Mouse (Mus musculus) right cerebral cortex, postnatal 14 days (tissue): ENCODE data around the gene Egfem1.

Source experiments
- DNase-seq: peaks from one replicate; pipeline ENCODE4 v3.0.0; 2022

Gene Egfem1

DNA sequence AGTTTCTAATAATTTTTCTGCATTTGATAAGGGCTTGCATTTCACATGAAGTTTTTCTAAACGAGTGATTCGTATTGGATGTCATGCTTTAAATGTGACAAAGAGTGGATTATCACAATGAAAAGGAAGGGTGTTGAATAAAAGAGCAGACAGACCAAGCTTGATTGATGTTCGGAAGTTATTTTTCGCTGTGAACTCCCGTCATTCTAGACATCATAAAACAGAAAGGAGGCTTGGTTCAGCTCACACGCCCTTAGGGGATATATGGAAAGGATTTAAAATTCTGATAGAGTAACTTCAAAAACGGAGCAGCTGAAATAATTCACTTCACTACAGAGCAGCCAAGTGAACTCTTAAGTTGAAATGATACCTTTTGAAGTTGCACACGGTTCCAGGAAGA, 285.1 kb downstream of the Egfem1 start:
- no peak for DNase-seq

DNA sequence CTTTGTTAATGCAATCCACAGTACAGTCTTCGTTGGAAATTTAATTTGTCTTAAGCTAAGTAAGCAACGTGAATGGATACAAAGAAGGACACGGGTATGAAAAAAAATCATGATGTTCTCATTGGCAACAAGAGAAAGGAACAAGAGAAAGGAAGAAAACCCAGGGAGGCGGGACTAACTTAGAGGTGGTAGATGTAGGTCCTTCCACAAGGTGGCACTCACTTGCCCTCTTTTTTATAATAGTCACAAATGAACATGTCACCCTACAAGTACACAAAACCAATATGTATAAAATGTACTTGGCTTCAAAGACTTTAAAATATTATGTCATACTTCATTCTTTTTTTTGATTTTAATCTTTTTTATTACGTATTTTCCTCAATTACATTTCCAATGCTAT, 288.7 kb downstream of the Egfem1 start:
- DNase-seq = no peak

DNA sequence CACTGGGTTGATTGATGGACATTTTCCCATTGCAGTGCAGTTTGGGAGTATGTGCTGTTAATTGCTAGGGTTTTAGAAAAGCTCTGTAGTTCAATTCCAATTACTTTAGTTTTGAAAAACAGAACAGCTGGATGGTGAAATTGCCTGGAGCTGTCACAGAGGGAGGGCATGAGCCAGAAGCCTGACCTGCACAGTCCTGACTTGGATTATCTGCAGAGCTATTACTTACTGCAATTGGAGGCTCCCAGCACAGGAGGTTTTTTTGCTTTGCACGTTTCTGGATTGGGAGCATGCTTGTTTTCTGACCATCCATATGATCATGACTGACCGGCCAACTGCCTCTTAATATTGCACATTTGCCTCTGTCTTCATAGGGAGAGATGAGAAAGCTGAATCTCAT, 299.4 kb downstream of the Egfem1 start:
- DNase-seq = no peak

DNA sequence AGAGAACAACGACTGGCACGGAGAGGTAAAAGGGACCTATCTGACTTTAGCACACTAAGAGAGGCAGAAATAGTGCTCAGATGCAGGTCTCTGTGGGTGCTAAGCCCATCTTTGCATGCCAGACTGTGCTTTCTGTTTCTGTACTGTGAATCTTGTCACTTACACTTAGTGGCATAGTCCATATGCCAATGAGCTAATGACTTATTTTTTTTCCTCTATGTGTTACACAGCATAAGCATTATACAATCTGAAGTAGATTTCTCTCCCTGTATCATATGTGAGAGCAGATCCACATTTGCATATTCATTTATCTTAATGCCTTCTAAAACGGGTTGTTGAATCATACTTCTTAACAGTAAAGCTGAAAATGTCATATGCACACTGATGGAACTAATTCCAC, 317.2 kb downstream of the Egfem1 start:
- DNase-seq = no peak

DNA sequence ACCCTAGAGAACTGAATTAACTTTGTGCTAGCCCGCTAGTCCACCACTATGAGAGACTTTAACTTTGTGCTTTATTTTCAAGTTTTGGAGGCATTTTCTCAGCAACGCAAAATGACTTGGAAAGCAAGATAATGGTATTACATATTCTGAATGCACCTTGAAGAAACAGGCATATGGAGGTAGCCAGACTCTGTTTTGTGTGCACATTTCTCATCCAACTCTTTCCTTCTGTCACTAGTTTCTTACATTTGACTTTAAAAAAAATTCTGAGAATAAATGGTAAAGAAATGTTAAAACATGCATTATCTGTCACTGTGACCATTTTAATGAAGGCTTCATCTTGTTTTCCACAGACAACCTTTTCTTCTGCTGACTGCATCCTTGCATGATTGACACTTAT, 339.8 kb downstream of the Egfem1 start:
- DNase-seq = no peak

DNA sequence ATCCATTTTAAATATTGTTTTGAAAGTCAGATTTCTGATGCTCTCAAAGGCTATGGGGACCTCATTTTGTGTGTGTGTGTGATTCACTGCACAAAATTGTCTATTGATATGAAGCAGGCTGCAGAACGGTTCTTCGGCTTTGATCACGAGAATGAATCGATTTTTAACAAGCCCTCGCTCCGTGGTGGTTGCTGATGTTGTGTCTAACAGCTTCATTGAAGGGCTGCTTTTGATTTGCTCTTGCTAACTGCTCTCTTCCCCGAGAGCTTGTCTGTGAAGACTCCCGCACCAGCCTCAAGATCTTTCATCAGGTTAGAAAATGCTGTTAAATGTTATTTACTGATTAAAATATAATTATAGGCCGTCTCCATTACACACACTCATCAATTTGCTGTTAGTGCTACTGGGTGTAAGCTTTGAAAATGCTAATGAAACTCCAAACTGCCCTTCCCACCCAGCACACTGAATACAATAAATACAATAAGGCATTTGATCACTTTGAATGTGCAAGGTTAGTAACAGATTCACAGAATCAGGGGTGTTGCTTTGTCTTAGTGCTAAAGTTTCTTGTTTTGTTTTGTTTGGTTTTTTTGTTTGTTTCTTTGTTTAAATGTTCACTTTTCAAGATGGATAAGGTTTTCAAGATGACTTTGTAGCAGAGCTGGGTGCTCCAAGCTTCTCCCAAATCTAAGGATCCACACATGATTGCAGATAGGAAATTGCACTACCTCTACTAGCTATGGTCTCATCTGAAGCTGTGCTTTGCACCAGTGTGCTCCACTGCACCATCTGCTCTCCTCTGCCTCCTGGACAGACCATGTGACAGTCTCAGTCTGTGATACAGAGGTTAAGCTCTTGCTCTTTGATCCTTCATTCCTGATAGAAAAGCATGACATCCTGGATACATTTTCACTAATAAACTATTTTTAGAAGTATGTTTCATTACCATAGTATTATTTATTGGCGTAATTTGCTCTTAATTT, 350.6 kb downstream of the Egfem1 start:
- DNase-seq = no peak

DNA sequence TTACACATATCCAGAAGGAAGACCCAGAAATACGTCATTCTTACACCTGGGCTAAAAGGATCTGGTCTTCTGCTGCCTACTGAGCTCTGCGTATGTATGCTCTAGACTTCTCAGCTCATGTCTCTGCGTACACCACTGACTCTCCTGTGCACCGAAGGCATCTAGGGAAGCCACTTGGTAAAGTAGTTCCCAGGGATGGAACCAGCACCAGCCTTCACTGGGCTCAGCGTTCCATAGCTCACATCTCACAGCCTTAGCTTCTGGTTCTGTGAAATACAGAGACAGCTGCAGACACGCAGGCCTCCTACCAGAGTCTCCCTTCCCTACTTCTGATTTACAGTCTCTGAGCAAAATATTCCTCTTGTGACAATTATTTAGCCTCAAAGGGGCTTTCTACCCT, 361.2 kb downstream of the Egfem1 start:
- no peak for DNase-seq

DNA sequence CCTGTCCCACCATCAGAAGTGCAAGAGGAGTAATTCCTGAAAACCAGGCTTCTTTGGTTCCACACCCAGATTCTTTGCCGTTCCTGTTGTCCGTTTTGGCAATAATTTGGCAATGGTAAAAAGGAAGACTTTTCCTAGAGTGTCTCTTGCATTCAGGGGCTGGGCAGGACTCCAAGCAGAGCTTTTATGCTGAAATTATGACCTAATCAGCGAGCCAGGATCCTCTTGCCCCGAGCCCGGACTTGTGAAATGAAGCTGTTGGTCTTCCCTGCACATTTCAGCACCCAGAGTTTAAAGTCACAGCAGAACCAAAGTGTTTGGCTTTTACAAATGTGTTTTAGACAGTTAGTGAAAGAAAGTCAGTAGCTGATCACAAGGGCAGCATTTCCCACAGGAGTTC, 362.8 kb downstream of the Egfem1 start:
- no peak for DNase-seq

DNA sequence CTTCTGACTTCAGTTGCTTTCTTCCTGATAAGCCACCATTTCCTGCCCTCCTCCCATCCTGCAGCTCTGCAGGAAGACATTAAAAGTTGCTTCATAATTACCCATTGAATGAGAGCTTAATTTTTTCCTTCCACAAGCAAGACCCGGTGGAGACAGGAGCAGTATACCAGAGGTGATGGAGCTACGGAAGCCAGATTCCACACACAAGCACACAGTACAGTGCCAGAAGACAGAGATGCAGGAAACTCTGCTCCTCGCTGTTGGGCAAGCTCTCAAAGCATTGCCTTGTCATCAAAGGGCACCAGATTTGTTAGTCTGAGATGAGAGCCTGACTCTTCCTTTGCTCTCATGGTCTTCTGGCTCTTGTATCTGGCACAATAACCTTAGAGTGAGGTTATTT, 364.3 kb downstream of the Egfem1 start:
- no peak for DNase-seq

DNA sequence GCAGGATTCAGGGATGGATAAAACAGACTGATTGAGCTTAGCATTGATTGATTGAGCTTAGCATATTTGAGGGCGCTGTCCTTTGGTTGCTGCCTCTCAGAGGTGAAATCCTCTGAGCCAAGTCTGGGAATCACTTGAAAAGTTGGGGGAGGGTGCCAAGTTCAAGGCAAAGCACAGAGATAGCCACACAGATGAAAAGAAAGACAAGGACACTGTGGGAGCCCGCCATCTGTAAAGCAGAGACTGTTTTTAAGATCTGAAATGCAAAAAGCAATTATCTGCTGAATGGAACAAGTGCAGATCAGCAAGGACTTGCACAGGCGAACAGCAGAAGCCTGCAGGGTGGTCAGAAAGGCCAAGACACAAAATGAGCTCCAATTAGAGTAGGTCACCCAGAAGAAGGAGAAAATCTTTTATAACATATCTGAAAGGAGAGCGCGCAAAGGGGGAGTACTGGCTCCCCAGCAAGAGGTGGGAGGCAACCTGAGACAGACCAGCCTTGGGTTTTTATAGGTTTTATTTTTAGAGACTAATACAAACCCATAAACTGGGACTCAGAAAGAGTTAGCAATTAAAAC, 367.1 kb downstream of the Egfem1 start:
- no peak for DNase-seq

DNA sequence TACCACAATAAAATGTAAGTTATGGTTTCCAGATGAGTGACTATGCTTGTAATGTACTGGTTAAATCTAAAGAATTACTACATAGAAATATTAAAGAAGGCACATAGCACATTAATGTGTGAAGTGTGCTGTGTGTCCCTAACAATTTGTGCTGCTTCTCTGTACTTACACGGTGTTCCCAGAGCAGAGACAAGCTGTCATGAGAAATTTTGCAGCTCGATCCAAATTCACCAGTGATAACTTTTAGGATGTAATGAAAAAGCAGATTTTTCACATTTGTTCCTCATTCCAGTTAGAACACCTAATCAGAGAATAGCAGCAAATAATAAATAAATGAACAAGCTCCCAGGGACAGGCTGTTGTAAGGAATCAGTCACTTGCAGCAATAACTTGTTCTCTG, 416.4 kb downstream of the Egfem1 start:
- no peak for DNase-seq

DNA sequence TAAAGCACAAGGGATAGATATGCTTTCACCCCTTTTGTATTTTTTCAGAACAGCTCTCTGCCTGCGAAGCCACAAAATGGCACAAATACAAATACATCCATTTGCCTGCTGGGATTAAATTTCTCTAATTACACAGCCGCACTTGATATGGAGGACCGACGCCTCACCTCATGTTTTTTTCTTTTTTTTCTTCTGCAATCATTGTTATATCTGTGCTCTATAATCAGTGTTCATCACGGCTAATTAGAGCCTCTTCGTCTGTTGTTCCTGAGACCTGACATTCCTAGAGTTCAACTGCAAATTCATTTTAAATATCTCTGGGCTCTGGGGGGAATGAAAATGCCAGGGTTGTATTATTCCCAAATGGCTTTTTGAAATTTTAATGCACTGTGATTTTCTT, 417.4 kb downstream of the Egfem1 start:
- no peak for DNase-seq

DNA sequence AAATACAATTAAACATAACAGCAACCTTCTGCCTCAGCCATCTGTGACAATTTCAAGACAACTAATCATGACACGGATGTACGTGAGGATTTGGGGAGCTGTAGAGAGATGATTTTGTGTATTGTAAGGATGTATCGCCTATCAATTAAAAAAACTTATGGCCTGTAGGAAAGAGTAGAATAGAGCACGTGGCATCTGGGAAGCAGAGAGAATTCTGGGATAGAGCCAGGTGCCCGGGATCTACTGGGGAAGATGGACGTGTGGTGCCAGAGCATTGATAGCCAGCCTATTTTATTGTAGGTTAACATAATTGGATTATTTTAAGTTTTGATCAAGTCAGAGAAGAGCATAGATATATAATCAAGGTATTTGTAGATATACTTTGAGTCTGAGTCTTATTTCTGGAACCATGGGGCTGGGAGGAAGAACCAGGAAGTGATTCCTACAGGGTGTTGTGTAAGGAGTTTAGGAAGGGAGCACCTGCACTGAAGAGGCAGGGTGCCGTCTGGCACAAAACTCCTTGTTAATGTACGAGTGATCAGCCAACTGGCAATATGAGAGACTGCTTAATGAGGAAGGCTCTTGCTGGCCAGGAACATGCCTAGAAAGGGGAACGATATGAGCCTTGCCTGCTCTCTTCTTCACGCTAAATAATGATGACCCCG, 443.6 kb downstream of the Egfem1 start:
- DNase-seq = no peak

DNA sequence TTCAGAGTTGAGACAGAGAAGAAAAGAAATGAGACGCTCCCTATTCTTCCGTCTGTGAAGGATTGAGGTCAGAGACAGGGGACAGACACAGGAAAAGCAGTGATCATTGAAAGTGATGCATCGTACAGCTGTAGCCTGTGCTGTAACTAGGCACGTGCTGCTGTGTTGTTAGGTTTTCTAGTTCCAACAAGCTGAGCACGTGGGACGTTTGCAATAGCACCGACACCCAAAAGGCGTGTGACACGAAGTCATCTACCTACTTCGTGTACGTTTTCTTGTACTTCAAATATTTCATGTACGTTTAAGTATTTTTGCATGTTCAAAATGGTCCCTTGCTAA, 444.1 kb downstream of the Egfem1 start:
- no peak for DNase-seq

DNA sequence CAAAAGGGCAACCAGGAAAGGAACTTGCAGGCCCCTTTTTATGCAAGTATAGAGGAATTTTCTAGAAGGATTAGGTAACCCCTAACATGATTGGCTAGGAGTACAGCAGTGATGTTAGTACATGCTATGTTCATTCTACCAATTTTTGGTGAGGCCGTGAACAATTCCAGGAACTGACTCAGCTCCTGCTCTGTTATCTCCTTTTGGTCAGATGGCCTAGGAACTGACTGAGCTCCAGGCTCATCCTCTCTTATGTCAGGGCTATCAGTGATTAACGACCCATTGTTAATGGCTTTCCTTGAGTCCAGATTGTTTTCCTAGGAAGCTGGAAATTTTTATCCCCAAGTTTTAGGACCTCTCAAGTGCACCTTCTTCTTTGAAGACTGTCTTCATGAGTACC, 457.4 kb downstream of the Egfem1 start:
- DNase-seq = no peak

DNA sequence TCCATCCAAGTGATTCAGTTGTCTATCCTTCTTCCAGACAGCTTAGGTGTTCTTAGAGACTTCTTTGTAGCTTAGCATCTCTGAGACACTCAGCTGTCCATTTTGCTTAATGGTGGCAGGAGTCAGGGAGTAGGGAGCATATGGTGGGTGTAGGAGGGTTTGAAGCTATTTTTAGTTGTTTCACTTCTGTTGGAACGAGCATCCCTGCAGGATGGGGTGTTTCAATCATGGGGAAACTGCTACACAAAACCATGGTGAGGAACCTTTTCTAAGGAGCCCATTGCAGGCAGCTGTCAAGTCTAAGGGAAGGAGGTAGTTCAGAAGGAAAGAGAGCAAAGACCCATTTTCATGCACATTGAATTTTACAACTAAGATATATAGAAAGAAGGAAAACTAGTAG, 458.1 kb downstream of the Egfem1 start:
- DNase-seq = no peak

DNA sequence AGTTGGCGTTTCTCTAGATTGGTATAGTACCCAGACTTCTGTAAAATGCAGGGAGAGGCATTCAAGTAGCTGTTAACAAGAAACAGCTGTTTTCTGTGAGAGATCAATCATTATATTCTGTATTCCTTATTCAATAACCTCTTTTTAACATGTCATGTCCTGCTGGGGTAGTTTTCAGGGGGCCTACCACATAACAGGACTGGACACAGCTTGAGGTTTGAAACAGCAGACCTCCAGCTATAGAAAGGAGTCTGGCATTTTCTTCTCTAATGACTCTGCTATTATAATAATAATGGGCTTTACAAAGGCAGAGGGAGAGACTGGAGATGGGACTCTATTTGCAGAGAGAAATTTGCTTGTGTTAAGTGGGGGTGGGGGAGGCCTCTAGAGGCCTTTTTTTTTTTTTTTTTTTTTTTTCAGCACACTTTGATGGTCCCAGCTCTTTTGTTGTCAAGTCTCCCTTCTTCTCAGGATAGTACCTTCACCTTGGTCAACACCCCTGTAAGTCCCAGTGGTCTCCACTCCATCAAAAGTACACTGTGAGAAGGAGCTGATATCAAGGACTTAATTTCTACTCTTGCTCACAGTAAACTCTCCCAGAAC, 459.8 kb downstream of the Egfem1 start:
- DNase-seq = no peak

DNA sequence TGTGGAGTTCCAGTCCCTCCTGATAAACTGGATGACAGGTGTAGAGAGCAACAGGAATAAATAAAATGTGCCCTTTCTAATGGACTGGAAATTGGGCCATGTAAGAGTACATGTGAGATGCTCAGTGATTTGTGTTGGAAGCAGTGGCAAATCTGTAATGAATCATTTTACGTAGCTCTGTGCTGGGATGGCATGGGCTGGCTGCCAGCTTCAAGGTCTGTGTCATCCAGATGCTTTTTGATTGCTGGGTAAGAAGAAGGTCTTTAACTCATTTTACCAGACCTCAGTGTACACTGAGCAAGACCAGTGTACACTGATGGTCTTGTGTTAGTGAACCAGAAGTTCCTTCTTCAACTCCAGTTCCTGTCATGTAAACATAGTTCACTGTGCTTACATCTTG, 462.2 kb downstream of the Egfem1 start:
- no peak for DNase-seq

DNA sequence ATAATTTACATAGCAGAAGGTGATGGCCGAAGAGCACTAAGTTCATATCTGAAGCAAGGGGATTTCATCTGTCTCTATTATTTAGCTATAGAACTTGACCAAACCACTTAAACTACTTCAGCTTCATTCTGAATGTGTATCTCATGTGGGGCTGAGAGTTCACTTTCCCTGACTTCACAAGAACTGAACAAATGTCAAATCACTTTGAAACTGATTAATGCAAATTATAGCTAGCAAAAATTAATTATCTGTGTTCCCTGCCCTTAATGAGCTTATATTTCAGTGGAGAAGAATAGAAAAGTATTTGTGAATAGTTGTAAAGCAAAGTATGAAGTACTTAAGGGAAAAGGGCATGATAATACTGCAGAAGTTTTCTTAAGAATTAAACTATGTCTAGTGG, 481.3 kb downstream of the Egfem1 start:
- no peak for DNase-seq

DNA sequence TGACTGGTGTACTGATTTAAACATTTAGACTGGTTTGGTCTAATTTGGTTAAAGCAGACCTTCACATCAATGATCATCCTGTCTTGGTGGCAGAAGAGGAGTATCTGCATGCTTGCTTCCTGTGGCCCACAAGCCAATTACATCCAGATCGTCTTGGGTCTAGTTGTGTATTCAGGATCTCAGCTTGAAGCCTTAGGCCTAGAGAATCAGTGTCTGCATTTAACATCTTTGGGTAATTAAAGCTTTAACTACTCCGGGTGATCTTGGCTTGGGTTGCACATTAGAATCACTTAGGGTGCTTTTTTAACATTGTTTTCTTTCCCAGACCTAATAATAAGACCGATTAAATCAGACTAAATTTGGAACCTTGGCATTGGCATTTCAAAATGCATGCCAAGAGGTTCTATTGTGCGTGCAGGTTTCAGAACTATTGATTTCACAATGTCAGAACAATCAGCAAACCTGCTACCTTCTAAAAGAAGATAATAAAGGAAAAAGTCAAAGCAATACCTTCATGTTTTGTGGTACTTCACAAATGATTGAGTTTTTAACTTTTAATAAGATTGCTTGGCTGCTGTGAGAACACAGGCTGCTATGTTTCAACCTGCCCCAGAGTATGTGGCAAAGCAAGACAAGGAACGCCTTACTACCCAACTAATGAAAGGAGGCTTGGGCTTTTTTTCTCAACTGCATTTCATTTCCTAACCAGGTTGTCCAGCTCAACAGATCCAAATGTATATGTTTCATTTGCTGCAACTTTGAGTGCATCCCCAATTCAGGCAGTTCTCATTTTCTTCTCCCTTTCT, 496.4 kb downstream of the Egfem1 start:
- no peak for DNase-seq

DNA sequence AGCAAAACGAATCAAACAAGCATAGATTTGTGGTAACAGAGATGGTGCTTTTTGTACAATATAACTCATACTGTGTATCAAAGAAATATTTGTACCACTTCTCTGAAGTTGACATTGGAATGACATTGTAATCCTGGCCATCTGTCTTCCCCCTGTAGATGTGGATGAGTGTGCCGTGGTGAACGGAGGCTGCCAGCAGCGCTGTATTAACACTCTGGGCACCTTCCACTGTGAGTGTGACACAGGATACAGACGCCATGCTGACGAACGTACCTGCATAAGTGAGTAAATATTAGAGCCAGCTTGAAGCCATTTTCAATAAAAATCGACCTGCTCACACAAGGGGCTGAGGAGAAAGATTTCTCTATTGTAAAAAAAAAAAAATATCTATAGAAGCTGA, 500.9 kb downstream of the Egfem1 start:
- no peak for DNase-seq

DNA sequence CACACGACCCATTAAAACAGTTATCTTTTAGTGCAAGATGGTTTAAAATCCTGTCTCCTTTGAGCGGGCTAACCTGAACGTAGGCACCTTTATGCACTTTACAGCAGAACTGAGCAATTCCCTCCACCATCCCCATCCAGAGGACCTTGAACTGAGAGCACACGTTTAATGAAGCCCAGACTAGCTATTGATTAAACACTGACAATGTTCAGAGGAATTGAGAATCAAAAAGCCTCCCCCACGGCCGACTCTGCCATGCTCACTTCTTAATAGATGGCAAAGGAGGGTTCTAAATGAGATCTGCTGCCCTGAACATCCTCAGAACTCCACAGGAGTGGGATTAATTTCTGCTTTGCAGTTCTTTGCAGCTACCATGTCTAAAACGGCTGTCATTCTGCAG, 520.3 kb downstream of the Egfem1 start:
- no peak for DNase-seq

DNA sequence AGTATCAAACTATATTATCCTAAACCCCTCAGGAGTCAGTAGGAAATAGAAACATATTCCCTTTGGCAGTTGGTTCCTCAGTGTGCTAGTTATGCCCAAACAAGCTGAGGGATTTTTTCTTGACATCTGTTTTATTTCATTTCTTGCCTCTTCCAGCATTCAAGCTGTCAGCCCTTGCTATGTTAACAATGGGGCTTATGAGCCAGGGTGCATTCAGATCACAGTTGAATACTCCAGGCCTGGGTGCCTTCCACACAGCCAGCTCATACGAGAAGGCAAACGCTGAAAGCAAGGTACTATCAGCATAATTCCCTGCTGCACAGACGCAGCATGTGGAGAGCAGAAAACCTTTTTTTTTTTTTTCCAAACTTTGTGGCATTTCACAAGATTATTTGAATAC, 526.9 kb downstream of the Egfem1 start:
- no peak for DNase-seq
